Mouse (Mus musculus): ENCODE measurements around the gene Cfap70. TPM values are rescaled to one million over a fixed set of nuclear protein-coding genes. Genes with fewer than 3 reads are reported as not detected.

The Cfap70 gene
- total RNA-seq, 2 experiments from 2014 or later, result 0.69 TPM; not detected in 1

DNA sequence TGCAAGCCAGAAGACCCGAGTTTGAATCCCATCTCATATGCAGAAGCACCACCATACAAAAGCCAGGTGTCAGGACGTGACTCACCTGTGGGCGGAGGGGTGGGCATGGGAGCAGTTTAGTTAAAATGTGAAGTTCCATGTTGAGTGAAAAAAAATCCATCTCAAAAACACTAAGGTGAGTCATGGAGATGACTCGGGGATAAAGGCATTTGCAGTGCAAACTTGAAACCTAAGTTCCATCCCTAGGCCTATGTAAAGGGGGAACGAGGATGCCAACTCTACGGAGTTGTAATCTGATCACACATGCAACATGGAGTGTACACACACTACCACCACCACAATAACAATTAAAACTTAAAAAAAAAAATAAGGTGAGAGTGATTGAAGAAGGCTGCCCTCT, 29.0 kb downstream of the Cfap70 start:
- DNase-seq, result no peak

DNA sequence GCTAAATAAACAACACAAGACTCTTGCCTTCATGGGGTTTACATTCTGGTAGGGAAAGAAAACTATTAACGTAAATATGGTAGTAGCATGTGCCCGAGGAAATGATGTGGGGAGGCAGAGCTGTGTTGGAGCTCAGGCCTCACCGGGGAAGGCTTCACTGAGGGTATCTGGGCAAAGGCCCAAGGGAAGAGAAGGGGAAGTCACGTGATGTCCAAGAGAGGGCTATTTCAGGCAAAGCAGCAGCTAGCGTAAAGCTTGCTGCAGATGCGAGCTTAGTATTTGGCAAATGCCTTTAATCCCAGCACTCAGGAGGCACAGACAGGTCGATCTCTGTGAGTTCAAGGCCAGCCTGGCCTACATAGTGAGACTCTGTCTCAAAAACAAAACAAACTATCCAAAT, 29.8 kb downstream of the Cfap70 start:
- peak; percentile 30 to 53 for DNase-seq

DNA sequence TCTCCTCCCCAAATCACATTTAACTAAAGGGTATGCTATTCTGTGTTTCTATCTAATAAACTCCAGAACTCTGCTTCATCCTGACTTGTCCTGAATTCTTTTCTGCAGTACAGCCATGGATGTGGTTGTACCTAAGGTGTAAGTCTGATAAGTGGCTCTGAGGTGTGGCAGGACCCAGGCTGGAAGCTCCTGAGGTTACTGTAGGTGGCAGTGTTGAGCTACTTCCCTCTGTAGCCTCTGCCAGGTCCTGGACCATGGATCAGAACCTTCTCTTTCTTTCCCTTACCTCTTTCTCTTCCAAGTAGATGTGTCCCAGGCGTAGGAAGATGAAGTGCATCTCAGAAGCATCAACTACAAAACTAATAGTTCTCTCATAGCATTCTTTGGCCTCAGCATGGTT, 52.0 kb downstream of the Cfap70 start:
- peak in 1 of 2 experiments; percentile 44 for DNase-seq

DNA sequence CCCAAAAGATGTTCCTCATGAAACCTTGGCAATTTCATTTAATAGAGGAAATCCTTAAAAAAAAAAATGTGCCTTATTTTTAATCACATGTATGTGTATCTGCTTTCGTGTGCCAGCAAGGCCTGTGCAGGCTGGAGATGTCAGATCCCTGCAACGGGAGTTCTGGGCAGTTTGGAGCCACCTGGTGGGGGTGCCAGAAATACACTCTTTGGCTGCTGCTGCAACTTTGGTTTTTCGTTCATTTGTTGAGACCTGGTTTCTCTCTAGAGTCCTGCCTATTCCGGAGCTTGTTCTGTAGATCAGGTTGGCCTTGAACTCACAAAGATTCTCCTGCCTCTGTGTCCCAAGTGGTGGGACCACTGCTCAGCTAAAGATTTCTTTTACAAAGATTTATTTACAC, 53.2 kb downstream of the Cfap70 start:
- DNase-seq, result no peak

DNA sequence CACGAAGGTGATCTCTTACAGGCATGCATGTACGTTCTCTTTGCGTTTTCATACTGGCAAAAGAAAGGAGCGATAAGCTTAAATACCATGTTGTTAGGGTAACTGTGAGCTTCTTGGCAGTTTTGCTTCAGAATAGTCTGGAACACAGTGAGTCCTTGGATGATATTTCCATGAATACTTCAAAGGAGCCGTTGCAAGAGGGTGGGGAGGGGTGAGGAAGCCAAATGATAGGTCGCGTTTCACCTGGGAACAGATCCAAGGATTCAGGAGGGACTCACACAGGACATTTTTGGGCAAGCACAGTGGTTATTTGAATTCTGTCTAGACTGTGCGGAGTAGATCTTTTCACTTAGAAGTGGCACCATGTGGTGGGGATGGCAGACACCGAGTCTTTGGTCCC, 54.8 kb downstream of the Cfap70 start:
- no peak for DNase-seq

DNA sequence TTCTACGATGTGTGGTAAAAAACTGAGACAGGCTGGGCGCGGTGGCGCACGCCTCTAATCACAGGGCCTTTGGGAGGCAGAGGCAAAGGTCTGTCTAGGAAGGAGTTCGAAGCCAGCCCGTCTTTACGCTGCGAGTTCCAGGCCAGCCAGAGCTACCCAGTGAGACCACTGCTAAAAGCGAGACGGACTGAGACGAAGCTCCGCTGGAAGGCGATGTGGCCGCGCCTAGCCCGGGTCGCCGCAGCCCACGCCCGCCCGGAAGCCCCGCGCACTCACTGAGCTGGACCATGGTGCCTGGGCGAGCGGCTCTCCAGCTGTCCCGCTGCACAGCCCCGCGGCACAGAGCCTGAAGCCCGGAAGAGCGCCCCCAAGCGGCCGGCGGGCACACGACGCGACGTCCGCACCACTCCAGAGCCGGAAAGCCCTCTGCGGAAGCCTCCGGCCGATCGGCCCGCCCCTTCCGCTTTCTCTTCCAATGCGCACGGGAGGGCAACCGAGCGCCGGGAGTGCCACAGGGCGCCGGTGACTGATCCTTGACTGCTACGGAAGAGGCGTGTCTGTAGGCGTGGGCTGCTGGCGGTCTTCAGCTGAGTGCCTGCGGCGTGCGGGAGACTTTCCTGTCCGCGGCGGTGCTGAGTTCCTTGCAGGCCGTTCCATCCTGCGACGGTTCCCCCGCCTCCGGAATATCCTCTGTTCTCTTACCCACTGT, 58.7 kb downstream of the Cfap70 start, which contains the start of gene Mrps16:
TSS of gene Mrps16 (minus strand) at position 430 of the 709 bp plus-strand sequence.
- DNase-seq, result peak; percentile 95 to 98

DNA sequence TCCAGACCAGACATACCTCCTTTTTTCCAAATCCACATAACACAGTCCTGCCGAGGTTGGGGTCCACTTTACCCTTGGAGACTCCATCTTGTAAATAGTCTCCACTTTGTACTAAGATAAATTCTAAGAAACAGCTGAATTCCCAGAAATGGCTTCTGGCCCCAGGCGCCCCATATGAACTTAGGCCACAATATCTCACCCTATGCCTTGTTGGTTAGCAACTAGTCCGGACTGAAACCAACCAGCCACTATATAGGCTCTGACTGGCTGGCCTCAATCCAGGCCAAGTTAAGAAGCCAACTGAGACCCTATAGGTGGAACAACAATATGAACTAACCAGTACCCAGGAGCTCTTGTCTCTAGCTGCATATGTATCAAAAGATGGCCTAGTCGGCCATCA, 59.7 kb downstream of the Cfap70 start:
- DNase-seq, result no peak

DNA sequence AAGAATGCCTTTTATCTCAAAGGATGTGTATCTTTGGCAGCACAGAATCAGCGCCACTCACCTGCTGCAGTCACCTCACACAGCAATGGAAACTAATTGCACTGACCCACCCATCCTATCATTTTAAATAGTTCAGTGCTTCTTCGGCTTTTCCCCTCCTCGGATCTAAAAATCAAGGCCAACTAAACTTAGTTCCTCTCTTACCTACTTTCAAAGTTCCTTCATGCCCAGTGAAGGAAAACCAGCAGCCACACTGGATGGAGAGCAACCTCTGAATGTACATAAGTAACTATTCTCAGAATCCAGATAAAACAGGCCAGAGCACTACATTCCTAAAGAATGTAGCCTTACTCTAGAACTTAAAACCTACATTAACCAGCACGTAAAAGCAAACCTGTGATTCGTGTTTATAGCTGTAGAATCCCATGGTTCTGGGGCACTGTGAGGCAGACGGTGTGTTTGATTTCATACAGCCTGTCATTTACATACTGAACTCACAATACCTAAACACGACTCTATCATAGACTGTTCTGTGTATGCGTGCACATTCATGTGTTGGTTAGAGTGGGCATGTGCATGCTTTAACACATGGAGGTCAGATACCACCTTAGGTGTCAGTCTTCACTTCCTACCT, 62.5 kb downstream of the Cfap70 start:
- DNase-seq, result no peak

DNA sequence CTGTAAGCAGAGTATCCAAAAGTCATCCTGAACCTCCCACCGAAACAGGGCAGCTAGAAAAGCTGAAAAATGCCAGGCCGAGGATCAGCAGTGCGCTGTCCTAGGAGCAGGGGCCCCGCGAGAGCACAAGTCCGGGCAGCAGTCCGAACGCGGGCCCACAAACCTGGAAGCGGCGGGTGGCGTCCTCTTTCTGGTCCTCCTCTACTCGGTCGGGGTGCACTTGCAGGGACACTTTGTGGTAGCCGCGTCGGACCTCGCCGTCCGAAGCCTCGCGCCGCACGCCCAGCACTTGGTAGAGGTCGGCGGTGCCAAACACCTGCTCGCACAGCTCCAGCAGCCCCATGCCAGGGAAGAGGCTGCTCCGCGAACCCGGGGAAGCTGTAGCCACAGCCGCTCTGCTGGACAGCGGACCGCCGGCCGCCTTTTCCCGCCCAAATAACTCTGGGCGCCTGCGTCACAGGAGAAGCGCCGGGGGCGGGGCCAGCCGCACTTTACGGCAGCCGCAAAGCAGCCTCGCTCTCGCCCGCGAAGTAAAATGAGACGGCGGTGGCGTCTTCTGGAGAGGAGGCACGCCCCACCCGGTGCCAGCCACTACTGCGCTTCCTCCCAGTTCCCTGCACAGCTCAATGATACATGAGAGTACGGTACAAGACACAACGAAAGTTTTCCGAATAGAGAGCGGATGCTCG, 63.4 kb downstream of the Cfap70 start, which contains the start of gene Dnajc9:
TSS of gene Dnajc9 (minus strand) at position 470 of the 689 bp plus-strand sequence.
- peak; percentile 96 to 97 for DNase-seq

DNA sequence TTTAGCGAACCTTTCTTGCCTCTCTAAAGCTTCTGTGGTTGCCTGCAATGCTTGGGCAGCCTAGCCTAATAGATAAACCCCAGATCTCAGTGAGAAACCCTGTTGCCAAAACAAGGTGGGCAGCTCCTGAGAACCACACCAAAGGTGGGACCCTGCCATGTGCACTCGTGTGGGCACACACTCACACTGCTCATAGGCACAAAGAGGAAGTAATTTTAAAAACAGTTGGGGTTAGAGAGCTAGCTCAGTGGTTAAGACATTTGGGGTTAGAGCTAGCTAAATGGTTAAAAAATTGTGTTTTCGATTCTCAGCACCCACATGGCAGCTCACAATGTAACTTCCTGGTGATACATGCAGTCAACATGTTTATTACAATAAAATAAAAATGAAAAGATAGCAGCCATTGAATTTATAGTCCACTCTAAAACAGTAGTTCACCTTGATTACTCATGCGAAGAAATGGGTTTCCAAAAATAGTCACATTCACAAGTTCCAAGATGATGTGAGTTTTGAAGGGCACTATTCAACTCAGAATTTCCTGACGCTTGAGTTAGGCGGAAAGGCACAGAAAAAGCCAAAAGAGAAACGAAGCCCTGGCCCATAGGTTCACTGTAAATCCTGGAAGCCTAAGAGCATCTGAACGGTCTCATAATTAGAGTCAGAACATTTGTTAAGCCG, 72.1 kb downstream of the Cfap70 start:
- no peak for DNase-seq

DNA sequence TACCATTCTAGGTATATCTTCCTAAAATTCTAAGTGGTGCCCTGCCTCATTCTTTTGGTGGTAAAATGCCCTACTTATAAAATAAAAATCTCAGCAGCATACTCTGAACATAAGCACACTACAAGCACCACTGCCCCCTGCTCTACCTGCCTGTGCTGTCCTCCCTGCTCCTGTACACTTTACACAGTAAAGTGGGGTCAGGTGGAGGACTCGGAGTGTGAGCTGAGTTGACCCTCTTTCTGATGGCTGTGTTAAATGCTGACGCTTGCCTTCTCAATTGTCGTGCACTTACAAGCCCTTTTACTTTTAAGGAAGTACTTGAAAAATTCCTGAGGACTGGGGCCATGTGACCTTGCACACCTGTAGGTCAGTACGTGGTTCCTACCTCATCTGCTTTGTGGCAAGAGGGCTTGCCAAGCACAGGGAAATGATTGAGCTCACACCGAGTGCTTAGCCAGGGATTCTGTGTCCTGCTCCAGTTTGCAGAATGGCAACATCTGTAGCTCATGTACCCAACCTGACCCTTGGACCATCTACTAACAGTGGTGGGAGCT, 72.9 kb downstream of the Cfap70 start:
- DNase-seq, result no peak

DNA sequence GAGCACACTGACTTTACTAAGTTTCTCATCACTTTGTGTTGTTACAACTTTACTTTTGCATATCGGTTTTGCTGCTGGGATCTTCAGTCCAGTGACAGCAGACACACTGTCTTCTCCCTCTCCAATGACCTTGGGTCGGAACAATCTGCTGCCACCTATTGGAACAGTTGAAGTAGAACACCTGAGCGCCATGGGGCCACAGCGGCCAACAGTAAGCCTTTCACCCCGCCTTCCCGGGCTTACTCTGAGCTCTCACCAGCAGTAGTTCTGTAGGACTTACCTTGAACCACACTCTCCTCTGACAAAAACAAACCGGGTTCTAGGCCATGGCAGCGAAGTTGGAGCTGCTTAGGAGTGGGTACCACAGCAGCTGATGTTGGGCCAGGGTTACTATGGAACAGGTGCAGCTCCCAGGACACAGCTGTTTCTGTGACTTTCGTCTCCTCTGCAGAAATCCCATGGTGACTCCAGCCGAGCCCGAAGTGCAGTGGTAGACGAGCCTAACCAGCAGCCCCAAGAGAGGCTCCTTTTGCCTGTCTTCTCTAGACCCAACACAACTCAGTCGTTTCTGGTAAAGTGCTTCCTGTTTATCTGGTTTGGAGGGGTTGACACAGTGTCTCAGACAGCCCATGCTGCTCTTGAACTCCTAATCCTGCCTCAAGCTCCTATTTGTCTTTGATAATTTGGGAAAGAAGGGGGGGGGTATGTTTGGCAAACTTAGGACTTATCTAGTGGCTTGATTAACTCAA, 73.5 kb downstream of the Cfap70 start:
- peak; percentile 31 to 47 for DNase-seq

DNA sequence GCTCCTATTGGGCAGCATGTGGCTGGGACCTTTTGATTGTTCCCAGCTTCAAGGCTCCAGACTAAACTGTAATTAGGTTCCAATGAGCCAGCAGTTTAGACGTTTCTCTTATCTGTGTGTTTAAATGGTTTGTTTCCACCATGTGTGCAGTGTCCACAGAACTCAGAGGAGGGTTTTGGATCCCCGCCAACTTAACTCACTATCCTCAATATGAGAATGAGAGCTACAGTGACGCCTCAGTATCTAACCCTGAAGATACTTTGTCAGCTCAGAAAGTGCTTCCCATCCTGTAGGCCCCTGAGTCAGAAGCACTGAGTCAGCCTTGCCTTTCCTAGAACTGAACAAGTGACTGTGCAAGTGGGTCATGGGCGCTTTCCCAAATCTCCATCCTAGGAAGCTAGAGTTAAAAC, 74.9 kb downstream of the Cfap70 start:
- DNase-seq, result no peak

DNA sequence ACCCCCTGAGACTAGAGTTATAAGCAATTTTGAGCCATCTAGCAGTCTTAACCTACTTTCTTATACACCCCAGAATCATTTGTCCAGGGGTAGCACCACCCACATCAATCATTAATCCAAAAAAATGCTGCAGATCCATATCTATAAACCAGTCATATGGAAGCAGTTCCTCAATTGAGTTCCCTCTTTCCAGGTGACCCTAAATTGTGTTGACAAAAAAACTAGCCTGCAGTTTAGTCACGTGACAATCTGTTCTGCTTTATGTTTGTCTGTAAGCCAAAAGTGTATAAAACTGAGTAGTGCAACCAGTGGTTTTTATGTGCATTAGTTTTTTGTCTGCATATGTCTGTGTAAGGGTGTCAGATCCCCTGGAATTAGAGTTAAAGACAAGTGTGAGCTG, 80.2 kb downstream of the Cfap70 start:
- no peak for DNase-seq

DNA sequence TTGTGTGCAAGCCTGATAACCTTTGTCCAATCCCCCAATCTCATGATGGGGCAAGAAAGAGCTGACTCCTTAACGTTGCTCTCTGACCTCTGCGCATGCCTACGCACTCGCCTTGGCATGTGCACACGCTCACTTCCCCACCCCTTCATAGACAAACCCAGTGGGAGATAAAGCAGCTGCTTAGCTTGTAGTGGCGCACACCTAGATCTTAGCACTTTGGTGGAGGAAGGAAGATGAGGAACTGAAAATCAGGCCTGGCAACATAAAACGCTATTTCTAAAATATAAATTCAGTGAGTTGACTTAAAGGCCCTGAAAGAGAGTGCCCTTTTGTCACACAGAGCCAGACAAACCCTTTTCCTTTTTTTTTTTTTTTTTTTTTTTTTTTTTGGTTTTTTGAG, 81.2 kb downstream of the Cfap70 start:
- DNase-seq, result no peak

DNA sequence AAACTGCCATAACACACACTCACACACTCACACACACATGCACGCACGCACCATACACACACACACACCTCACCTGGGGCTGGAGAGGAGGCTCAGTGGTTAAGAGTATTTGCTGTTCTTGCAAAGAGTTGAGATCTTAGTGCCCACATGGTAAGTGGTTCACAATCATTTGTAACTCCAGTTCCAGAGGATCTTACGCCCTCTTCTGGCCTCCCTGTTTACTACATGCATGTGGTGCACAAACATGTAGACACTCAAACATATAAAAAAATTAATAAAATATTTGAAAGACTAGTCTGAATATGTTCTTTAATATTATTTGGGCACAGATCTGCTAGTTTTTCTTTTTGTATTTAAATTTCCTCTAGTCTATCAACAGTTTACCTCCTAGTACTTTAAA, 83.8 kb downstream of the Cfap70 start:
- DNase-seq, result no peak

DNA sequence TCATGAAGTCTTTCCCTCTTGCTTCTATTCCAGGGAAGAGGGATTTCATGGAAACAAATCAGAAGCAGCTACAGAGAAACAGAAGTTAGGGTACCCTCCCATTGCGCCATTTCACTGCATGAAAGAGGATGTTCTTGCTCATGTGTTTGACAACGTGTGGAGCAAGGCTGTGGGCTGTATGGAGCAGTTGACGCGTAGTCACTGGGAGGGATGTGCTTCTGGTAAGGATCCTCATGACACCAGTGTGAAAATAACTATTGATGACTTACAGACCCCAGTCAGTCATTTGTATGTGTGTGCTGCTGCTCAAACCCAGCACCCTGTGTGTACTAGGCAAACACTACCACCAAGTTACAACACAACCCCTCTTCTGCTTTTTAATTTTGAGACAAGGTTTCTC, 88.8 kb downstream of the Cfap70 start:
- DNase-seq, result no peak

DNA sequence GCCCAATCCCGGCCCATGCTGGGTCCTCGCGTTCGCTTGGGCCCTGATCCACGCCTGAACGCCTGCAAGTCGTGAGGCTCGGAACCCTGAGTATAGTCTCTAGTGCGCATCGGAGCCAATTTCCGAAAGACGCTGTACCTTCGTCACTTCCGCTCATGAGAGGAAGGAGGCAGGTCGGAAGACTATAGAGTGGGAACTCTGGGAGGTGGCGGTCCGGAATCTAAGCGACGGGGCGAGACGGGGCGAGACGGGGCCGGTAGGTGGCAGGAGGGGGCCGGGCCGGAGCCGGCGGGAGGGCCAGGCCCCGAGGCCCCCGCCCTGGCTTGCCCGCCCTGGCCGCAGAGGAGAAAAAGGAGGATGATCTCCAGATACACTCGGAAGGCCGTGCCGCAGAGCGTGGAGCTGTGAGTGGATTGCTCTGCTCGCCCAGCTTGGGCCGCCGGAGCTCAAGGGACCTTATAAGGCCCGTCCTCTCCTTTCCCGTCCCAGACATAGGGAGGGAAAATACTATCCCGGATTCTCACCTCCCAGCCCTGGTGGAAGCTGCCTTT, 104.0 kb downstream of the Cfap70 start, which contains the start of the genes Ecd and Fam149b:
TSS of gene Ecd (minus strand) at position 131 of the 551 bp plus-strand sequence.
TSS of gene Fam149b (plus strand) at position 172 of the 551 bp plus-strand sequence.
- peak; percentile 94 to 98 for DNase-seq

DNA sequence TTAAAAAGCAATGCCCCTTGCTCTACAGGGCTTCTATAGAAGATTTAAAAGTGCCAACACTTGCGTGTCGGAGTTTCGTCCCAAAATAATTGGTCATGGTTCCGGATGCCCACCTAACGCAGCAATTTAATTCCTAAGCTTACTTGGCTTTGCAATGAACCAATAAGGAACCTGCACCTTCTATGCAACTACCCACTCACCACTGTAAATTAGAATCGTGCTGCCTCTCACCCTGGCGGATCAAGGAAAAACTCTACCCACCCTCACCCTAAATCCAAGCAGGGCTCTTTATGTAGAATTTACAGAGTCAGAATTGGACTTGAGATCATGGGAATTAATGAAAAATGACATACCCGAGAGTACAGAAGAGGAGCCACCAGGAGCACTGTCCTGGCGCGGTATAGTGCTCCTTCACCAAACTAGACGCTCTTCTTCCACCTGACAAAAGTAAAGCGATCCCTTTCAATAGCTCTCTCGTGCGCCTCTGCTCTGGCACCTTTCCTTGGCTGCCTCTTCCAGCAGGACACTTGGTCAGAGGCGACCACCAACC, 104.5 kb downstream of the Cfap70 start:
- no peak for DNase-seq

DNA sequence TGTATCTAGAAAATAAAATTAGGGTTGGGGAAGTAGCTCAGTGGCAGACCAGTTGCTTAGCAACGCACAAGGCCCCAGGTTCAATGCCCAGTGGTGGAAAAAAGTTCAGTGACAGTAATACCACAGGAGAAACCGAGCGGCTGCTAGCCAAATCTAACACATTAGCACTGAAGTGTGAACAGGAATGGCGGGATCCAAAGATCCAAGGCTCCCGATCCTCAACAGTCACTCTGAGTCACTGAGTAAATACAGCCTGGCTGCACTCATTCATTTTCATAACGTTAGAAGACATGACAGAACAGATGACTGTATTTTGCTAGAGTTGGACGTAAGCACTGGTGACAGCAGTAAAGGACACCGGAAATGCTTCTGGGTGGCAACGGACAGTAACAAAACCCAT, 106.1 kb downstream of the Cfap70 start:
- DNase-seq, result no peak

All from heart, adult 18-20 months (tissue).